Mouse (Mus musculus): ENCODE measurements around the gene Zfr2. TPM values are rescaled to one million over a fixed set of nuclear protein-coding genes. Genes with fewer than 3 reads are reported as not detected.
"Not testable (repeated sequence)": the region's sequence is repeated elsewhere in the genome, so short reads cannot be mapped to it uniquely, and the experiment has no call there.

Zfr2 gene
- polyA plus RNA-seq, 1 experiment from 2014 or later: 7.3 TPM

GRCm38 (mm10) chr10:81221402-81222015, 11.4 kb upstream of the Zfr2 start:
- ATAC-seq (ENCODE audit: insufficient number of reproducible peaks, insufficient read depth, low FRiP score, low read depth): no peak
- H3K27ac ChIP-seq (replicated peaks in 1 of 2; ENCODE audit: control insufficient read depth in 1 of 2, insufficient read depth in 1 of 2, low read depth in 2 of 2, low read length in 2 of 2): no peak overlapping the region
- H3K27me3 ChIP-seq (ENCODE audit: control insufficient read depth, insufficient read depth, low read length): no peaks in the 10 kb centered on the region
- H3K4me2 ChIP-seq (ENCODE audit: low read length): no peak overlapping the region
- H3K9me3 ChIP-seq (ENCODE audit: control insufficient read depth, low read length): no peaks in the 10 kb centered on the region
- no peak overlapping the region for H3K4me3 ChIP-seq (ENCODE audit: control insufficient read depth in 1 of 2, insufficient read depth in 1 of 2, low read depth in 1 of 2, low read length in 2 of 2)
- no peaks in the 10 kb centered on the region for H3K36me3 ChIP-seq (ENCODE audit: control insufficient read depth, insufficient read depth, low read length)
- H3K9ac ChIP-seq (ENCODE audit: low read length): no peak overlapping the region
- H3K4me1 ChIP-seq (ENCODE audit: control insufficient read depth in 2 of 2, insufficient read depth in 2 of 2, low read length in 2 of 2): no peaks in the 10 kb centered on the region
- WGBS: 79% methylated on average over 5 of the region's 5 CpGs

- H3K27ac ChIP-seq (replicated peaks in 1 of 2; ENCODE audit: control insufficient read depth in 1 of 2, insufficient read depth in 1 of 2, low read depth in 2 of 2, low read length in 2 of 2); H3K4me1 ChIP-seq (ENCODE audit: control insufficient read depth in 2 of 2, insufficient read depth in 2 of 2, low read length in 2 of 2); H3K9me3 ChIP-seq (ENCODE audit: control insufficient read depth, low read length); H3K27me3 ChIP-seq (ENCODE audit: control insufficient read depth, insufficient read depth, low read length); H3K4me3 ChIP-seq (ENCODE audit: control insufficient read depth in 1 of 2, insufficient read depth in 1 of 2, low read depth in 1 of 2, low read length in 2 of 2); H3K4me2 ChIP-seq (ENCODE audit: low read length); H3K9ac ChIP-seq (ENCODE audit: low read length); ATAC-seq (ENCODE audit: insufficient number of reproducible peaks, insufficient read depth, low FRiP score, low read depth); H3K36me3 ChIP-seq (ENCODE audit: control insufficient read depth, insufficient read depth, low read length): not testable (repeated sequence)
- 49% methylated on average over 2 of the region's 2 CpGs for WGBS
Observed at GRCm38 (mm10) chr10:81223731-81224130, 9.2 kb upstream of the Zfr2 start.

- no peak overlapping the region for H3K27ac ChIP-seq (replicated peaks in 1 of 2; ENCODE audit: control insufficient read depth in 1 of 2, insufficient read depth in 1 of 2, low read depth in 2 of 2, low read length in 2 of 2)
- no peaks in the 10 kb centered on the region for H3K36me3 ChIP-seq (ENCODE audit: control insufficient read depth, insufficient read depth, low read length)
- WGBS: 9% methylated on average over 20 of the region's 20 CpGs
- H3K4me3 ChIP-seq (ENCODE audit: control insufficient read depth in 1 of 2, insufficient read depth in 1 of 2, low read depth in 1 of 2, low read length in 2 of 2): peak overlapping the region; percentile 19 to 23
- H3K9ac ChIP-seq (ENCODE audit: low read length): peak overlapping the region; percentile 31; the same call in 1 of the 2 replicates
- no peak for ATAC-seq (ENCODE audit: insufficient number of reproducible peaks, insufficient read depth, low FRiP score, low read depth)
- H3K4me2 ChIP-seq (ENCODE audit: low read length): peak overlapping the region; percentile 63
- peaks cover 18% of the 10 kb centered on the region for H3K27me3 ChIP-seq (ENCODE audit: control insufficient read depth, insufficient read depth, low read length)
- H3K9me3 ChIP-seq (ENCODE audit: control insufficient read depth, low read length): no peaks in the 10 kb centered on the region
- H3K4me1 ChIP-seq (ENCODE audit: control insufficient read depth in 2 of 2, insufficient read depth in 2 of 2, low read length in 2 of 2): peaks cover 12 to 23% of the 10 kb centered on the region in 2 experiments
Observed at GRCm38 (mm10) chr10:81229735-81230437, 3.1 kb upstream of the Zfr2 start.

- no peak within 1 kb of the TSS for H3K27ac ChIP-seq (replicated peaks in 1 of 2; ENCODE audit: control insufficient read depth in 1 of 2, insufficient read depth in 1 of 2, low read depth in 2 of 2, low read length in 2 of 2)
- H3K4me2 ChIP-seq (ENCODE audit: low read length): peak within 1 kb of the TSS; percentile 63
- H3K4me1 ChIP-seq (ENCODE audit: control insufficient read depth in 2 of 2, insufficient read depth in 2 of 2, low read length in 2 of 2): peaks cover 12 to 23% of the 10 kb centered on the region in 2 experiments
- H3K4me3 ChIP-seq (ENCODE audit: control insufficient read depth in 1 of 2, insufficient read depth in 1 of 2, low read depth in 1 of 2, low read length in 2 of 2): peak within 1 kb of the TSS; percentile 19 to 23
- H3K9me3 ChIP-seq (ENCODE audit: control insufficient read depth, low read length): no peaks in the 10 kb centered on the region
- peak within 1 kb of the TSS; percentile 31; the same call in 1 of the 2 replicates for H3K9ac ChIP-seq (ENCODE audit: low read length)
- no peaks in the 10 kb centered on the region for H3K36me3 ChIP-seq (ENCODE audit: control insufficient read depth, insufficient read depth, low read length)
- H3K27me3 ChIP-seq (ENCODE audit: control insufficient read depth, insufficient read depth, low read length): peaks cover 18% of the 10 kb centered on the region
- WGBS: 11% methylated on average over 27 of the region's 27 CpGs
- no peak for ATAC-seq (ENCODE audit: insufficient number of reproducible peaks, insufficient read depth, low FRiP score, low read depth)
Observed at GRCm38 (mm10) chr10:81230438-81231332, 2.3 kb upstream of the Zfr2 start, which contains the start of gene Atcay. Atcay (minus strand) TSS chr10:81230833.

- H3K36me3 ChIP-seq (ENCODE audit: control insufficient read depth, insufficient read depth, low read length): no peaks in the 10 kb centered on the region
- no peaks in the 10 kb centered on the region for H3K9me3 ChIP-seq (ENCODE audit: control insufficient read depth, low read length)
- H3K27me3 ChIP-seq (ENCODE audit: control insufficient read depth, insufficient read depth, low read length): peaks cover 18% of the 10 kb centered on the region
- H3K27ac ChIP-seq (replicated peaks in 1 of 2; ENCODE audit: control insufficient read depth in 1 of 2, insufficient read depth in 1 of 2, low read depth in 2 of 2, low read length in 2 of 2): no peak overlapping the region
- peaks cover 12 to 23% of the 10 kb centered on the region in 2 experiments for H3K4me1 ChIP-seq (ENCODE audit: control insufficient read depth in 2 of 2, insufficient read depth in 2 of 2, low read length in 2 of 2)
- H3K9ac ChIP-seq (ENCODE audit: low read length): no peak overlapping the region
- H3K4me3 ChIP-seq (ENCODE audit: control insufficient read depth in 1 of 2, insufficient read depth in 1 of 2, low read depth in 1 of 2, low read length in 2 of 2): no peak overlapping the region
- whole genome bisulfite sequencing: 61% methylated on average over 7 of the region's 7 CpGs
- no peak for ATAC-seq (ENCODE audit: insufficient number of reproducible peaks, insufficient read depth, low FRiP score, low read depth)
- no peak overlapping the region for H3K4me2 ChIP-seq (ENCODE audit: low read length)
Observed at GRCm38 (mm10) chr10:81231436-81231835, 1.5 kb upstream of the Zfr2 start.

GRCm38 (mm10) chr10:81233226-81233585, 251 bp downstream of the Zfr2 start:
- H3K9ac ChIP-seq (ENCODE audit: low read length): peak overlapping the region; percentile 83
- peaks cover 12 to 23% of the 10 kb centered on the region in 2 experiments for H3K4me1 ChIP-seq (ENCODE audit: control insufficient read depth in 2 of 2, insufficient read depth in 2 of 2, low read length in 2 of 2)
- 2% methylated on average over 22 of the region's 28 CpGs for WGBS
- H3K4me2 ChIP-seq (ENCODE audit: low read length): peak overlapping the region; percentile 74
- ATAC-seq (ENCODE audit: insufficient number of reproducible peaks, insufficient read depth, low FRiP score, low read depth): peak; percentile 54; the same call in 1 of the 2 replicates
- H3K4me3 ChIP-seq (ENCODE audit: control insufficient read depth in 1 of 2, insufficient read depth in 1 of 2, low read depth in 1 of 2, low read length in 2 of 2): peak overlapping the region; percentile 59 to 76
- H3K27ac ChIP-seq (replicated peaks in 1 of 2; ENCODE audit: control insufficient read depth in 1 of 2, insufficient read depth in 1 of 2, low read depth in 2 of 2, low read length in 2 of 2): peak overlapping the region in 1 of 2 experiments; percentile 24; a peak in 1 of 4 replicates
- peaks cover 18% of the 10 kb centered on the region for H3K27me3 ChIP-seq (ENCODE audit: control insufficient read depth, insufficient read depth, low read length)
- H3K9me3 ChIP-seq (ENCODE audit: control insufficient read depth, low read length): no peaks in the 10 kb centered on the region
- H3K36me3 ChIP-seq (ENCODE audit: control insufficient read depth, insufficient read depth, low read length): no peaks in the 10 kb centered on the region

- no peak overlapping the region for H3K4me2 ChIP-seq (ENCODE audit: low read length)
- H3K36me3 ChIP-seq (ENCODE audit: control insufficient read depth, insufficient read depth, low read length): no peaks in the 10 kb centered on the region
- H3K4me1 ChIP-seq (ENCODE audit: control insufficient read depth in 2 of 2, insufficient read depth in 2 of 2, low read length in 2 of 2): peaks cover 12 to 23% of the 10 kb centered on the region in 2 experiments
- peaks cover 21% of the 10 kb centered on the region for H3K27me3 ChIP-seq (ENCODE audit: control insufficient read depth, insufficient read depth, low read length)
- no peak overlapping the region for H3K27ac ChIP-seq (replicated peaks in 1 of 2; ENCODE audit: control insufficient read depth in 1 of 2, insufficient read depth in 1 of 2, low read depth in 2 of 2, low read length in 2 of 2)
- H3K4me3 ChIP-seq (ENCODE audit: control insufficient read depth in 1 of 2, insufficient read depth in 1 of 2, low read depth in 1 of 2, low read length in 2 of 2): no peak overlapping the region
- no peak overlapping the region for H3K9ac ChIP-seq (ENCODE audit: low read length)
- WGBS: 73% methylated on average over 6 of the region's 6 CpGs
- no peak for ATAC-seq (ENCODE audit: insufficient number of reproducible peaks, insufficient read depth, low FRiP score, low read depth)
- no peaks in the 10 kb centered on the region for H3K9me3 ChIP-seq (ENCODE audit: control insufficient read depth, low read length)
Observed at GRCm38 (mm10) chr10:81234206-81234605, 1.3 kb downstream of the Zfr2 start.

Data from heart, embryonic 14.5 days (tissue).